Mouse (Mus musculus) intestine, embryonic 14.5 days (tissue): ENCODE measurements around the gene Slc23a2. TPM values are rescaled to one million over a fixed set of nuclear protein-coding genes. Genes with fewer than 3 reads are reported as not detected.

Experiments
- ATAC-seq: fragments of 200-750 bp; cut with Nextera tagmentation; replicated peaks from 2 replicates; pipeline ENCODE4 v1.8.0; 2017; ENCODE audit warnings: low read depth, moderate number of reproducible peaks, moderate TSS enrichment, moderate library complexity; ENCODE audit not compliant: low FRiP score, low TSS enrichment
- DNase-seq: peaks from one replicate; pipeline ENCODE4 v3.0.0-alpha.2; 2018; ENCODE audit warnings: low spot score
- H3K27ac ChIP-seq: fragments of 300-500 bp; sonication (generic); 2 replicates; pipeline ENCODE4 v1.5.1; 2014; ENCODE audit warnings: low read depth, mild to moderate bottlenecking, control low read depth
- H3K27me3 ChIP-seq: fragments of 300-500 bp; sonication (generic); replicated peaks from 2 replicates; pipeline ENCODE4 v1.6.1; 2014; ENCODE audit warnings: low read length, control low read depth; ENCODE audit not compliant: control insufficient read depth, insufficient read depth
- H3K36me3 ChIP-seq: fragments of 300-500 bp; sonication (generic); 2 replicates; pipeline ENCODE4 v1.6.1; 2014; ENCODE audit warnings: low read length, control low read depth; ENCODE audit not compliant: control insufficient read depth, insufficient read depth
- H3K4me1 ChIP-seq: fragments of 300-500 bp; sonication (generic); replicated peaks from 2 replicates; pipeline ENCODE4 v1.6.1; 2014; ENCODE audit warnings: low read length, control low read depth, mixed read lengths; ENCODE audit not compliant: control insufficient read depth, insufficient read depth
- H3K4me2 ChIP-seq: fragments of 300-500 bp; sonication (generic); 2 replicates; pipeline ENCODE4 v1.6.1; 2014; ENCODE audit warnings: low read length
- H3K4me3 ChIP-seq: fragments of 300-500 bp; sonication (generic); 2 replicates; pipeline ENCODE4 v1.5.1; 2014; ENCODE audit warnings: low read depth, low read length, control low read depth, mixed read lengths
- H3K9ac ChIP-seq: fragments of 300-500 bp; sonication (generic); 2 replicates; pipeline ENCODE4 v1.6.1; 2014; ENCODE audit warnings: mild to moderate bottlenecking, low read length
- H3K9me3 ChIP-seq: fragments of 300-500 bp; sonication (generic); 2 replicates; pipeline ENCODE4 v1.6.1; 2016; ENCODE audit warnings: low read length, control low read depth; ENCODE audit not compliant: control insufficient read depth
- WGBS: fragments of 180-500 bp; shearing (Covaris S2); extraction: QIAGEN DNeasy Blood & Tissue Kit; methylation state at CpG from one replicate; pipeline ENCODE4 v1.1.7; 2014; 5-methylcytosine and 5-hydroxymethylcytosine counted together
- polyA plus RNA-seq: library from polyadenylated mRNA; unstranded; fragments of >200 nt; fragmentation: Nextera tagmentation; extraction: Ambion mirVana; gene quantifications from 2 replicates; pipeline ENCODE4 v1.2.1, GENCODE M21; 2014

The Slc23a2 gene
- polyA plus RNA-seq, 1 experiment from 2014 or later: 17.4 TPM

- 68% methylated on average over 4 of the region's 4 CpGs for WGBS
- H3K4me3 ChIP-seq: no peak overlapping the region
- no peaks in the 10 kb centered on the region for H3K27me3 ChIP-seq
- no peak overlapping the region for H3K9ac ChIP-seq
- DNase-seq (no peak), ATAC-seq (no peak)
- H3K27ac ChIP-seq: no peak overlapping the region
- H3K4me1 ChIP-seq: peaks cover 9% of the 10 kb centered on the region
- no peaks in the 10 kb centered on the region for H3K9me3 ChIP-seq
- no peaks in the 10 kb centered on the region for H3K36me3 ChIP-seq
- no peak overlapping the region for H3K4me2 ChIP-seq
These were observed 97.5 kb downstream of the Slc23a2 start for GRCm38 (mm10) chr2:132047364-132047763.

DNA sequence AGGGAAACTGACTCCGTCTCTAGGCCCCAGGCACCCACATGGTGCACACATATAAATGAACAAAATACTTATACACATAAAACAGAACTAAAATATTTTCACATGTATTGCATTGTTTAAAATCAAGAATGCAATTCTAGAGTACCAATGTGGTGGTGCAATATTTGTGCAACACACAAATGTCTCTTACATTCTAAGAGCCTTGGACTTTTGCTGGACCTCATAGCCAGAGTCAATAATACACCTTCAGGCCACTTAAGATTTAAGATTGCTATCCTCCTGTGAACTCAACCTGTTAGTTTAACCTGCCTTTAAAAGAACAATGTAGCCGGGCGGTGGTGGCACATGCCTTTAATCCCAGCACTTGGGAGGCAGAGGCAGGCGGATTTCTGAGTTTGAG, 98.2 kb downstream of the Slc23a2 start:
- Histone ChIP-seq H3K27ac (no peak overlapping the region), H3K27me3 (no peaks in the 10 kb centered on the region), H3K9ac (no peak overlapping the region), H3K4me3 (no peak overlapping the region), H3K4me2 (no peak overlapping the region), H3K9me3 (no peaks in the 10 kb centered on the region), H3K4me1 (peaks cover 11% of the 10 kb centered on the region), H3K36me3 (no peaks in the 10 kb centered on the region)
- ATAC-seq (no peak), DNase-seq (no peak)
- WGBS: 93% methylated on average over 4 of the region's 4 CpGs

GRCm38 (mm10) chr2:132044320-132045274, 100.3 kb downstream of the Slc23a2 start:
- Histone ChIP-seq H3K4me3 (no peak overlapping the region), H3K36me3 (no peaks in the 10 kb centered on the region), H3K9me3 (no peaks in the 10 kb centered on the region), H3K27ac (0 out of 2 replicates have a peak overlapping the region, but pooled peaks have one; percentile 89), H3K4me2 (no peak overlapping the region), H3K9ac (no peak overlapping the region), H3K4me1 (peaks cover 8% of the 10 kb centered on the region; the same call in 1 of the 2 replicates), H3K27me3 (no peaks in the 10 kb centered on the region)
- ATAC-seq: no peak
- WGBS: 82% methylated on average over 15 of the region's 15 CpGs
- DNase-seq: no peak

GRCm38 (mm10) chr2:132043101-132043621, 101.7 kb downstream of the Slc23a2 start:
- Histone ChIP-seq H3K9ac (no peak overlapping the region), H3K4me2 (peak overlapping the region; percentile 22; the same call in 1 of the 2 replicates), H3K9me3 (no peaks in the 10 kb centered on the region), H3K36me3 (no peaks in the 10 kb centered on the region), H3K27ac (peak overlapping the region; percentile 89), H3K4me1 (peaks cover 8% of the 10 kb centered on the region; the same call in 1 of the 2 replicates), H3K27me3 (no peaks in the 10 kb centered on the region), H3K4me3 (no peak overlapping the region)
- WGBS: 27% methylated on average over 13 of the region's 13 CpGs
- peak; percentile 80 for DNase-seq
- ATAC-seq: peak; percentile 90

DNA sequence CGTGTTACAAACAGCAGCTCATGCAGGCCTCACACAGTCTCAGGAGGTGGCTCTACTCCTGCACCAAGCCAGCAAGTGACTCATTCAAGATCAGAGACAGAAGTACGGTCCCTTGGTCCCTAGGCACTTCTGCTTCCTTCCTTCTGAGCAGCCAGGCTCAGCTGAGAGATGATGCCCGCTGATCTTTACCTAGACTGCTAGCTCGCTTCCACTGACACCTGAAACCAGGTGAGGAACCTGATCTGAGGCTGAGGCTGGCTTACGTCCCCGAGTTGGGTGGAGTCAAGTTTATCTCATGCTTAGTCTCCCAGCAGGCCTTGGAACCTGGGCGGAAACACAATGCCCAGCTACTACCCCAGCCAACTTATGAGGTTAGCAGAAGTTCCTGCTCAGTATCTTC, 105.0 kb downstream of the Slc23a2 start:
- Histone ChIP-seq H3K36me3 (no peaks in the 10 kb centered on the region), H3K4me1 (peaks cover 8% of the 10 kb centered on the region; the same call in 1 of the 2 replicates), H3K4me3 (no peak overlapping the region), H3K27me3 (no peaks in the 10 kb centered on the region), H3K9me3 (no peaks in the 10 kb centered on the region), H3K27ac (no peak overlapping the region), H3K9ac (no peak overlapping the region), H3K4me2 (no peak overlapping the region)
- peak; percentile 36 for DNase-seq
- ATAC-seq: no peak
- WGBS: 58% methylated on average over 7 of the region's 7 CpGs

DNA sequence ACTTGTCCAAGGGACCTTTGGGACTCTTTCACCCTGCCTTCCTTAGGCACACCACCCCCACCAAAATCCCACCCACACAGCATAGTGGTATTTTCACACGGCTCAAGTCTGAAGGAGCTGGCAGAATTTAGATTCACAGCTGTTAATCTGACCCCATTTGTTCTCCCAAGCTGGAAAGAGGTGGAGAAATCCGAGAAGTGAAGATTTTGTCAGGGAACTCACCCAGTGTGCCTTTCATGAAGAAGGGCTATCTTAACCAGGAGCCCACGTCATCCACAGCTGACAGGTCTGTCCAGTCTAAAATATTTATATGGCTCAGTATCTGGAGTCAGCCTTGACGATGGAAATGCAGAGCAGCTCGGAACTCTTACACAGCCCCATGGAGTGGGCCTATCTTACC, 108.6 kb downstream of the Slc23a2 start:
- H3K27ac ChIP-seq: no peak overlapping the region
- DNase-seq: no peak
- no peak overlapping the region for H3K9ac ChIP-seq
- peaks cover under 1% of the 10 kb centered on the region; the same call in 1 of the 2 replicates for H3K4me1 ChIP-seq
- no peaks in the 10 kb centered on the region for H3K9me3 ChIP-seq
- ATAC-seq: no peak
- H3K4me2 ChIP-seq: no peak overlapping the region
- no peaks in the 10 kb centered on the region for H3K36me3 ChIP-seq
- no peak overlapping the region for H3K4me3 ChIP-seq
- 0 out of 2 replicates have a peak, but pooled peaks cover under 1% of the 10 kb centered on the region for H3K27me3 ChIP-seq
- WGBS: 65% methylated on average over 5 of the region's 5 CpGs

DNA sequence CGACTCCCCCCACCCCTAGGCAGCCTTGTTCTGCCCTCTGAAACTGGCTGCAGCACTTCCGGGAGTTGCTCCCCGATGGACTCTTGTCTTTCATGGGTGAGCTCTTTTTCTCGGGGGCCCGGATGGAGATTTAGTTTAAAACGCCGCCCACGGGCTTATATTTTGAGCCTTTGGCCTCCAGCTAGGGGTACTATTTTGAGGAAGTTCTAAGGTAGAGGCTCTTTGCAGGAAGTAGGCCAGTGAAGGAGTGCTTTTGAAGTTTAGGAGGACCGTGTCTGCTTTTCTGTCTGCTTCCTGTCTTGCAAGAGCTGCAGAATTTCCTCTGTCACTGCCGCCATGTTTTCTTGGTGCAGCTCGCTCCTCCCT, 109.5 kb downstream of the Slc23a2 start:
- no peak overlapping the region for H3K4me3 ChIP-seq
- H3K9me3 ChIP-seq: no peaks in the 10 kb centered on the region
- ATAC-seq: no peak
- H3K36me3 ChIP-seq: no peaks in the 10 kb centered on the region
- H3K27me3 ChIP-seq: 0 out of 2 replicates have a peak, but pooled peaks cover 4% of the 10 kb centered on the region
- DNase-seq: no peak
- H3K4me2 ChIP-seq: no peak overlapping the region
- no peak overlapping the region for H3K9ac ChIP-seq
- 79% methylated on average over 11 of the region's 11 CpGs for WGBS
- H3K27ac ChIP-seq: no peak overlapping the region
- peaks cover 5% of the 10 kb centered on the region; the same call in 1 of the 2 replicates for H3K4me1 ChIP-seq

GRCm38 (mm10) chr2:132034590-132035469, 110.1 kb downstream of the Slc23a2 start:
- 78% methylated on average over 4 of the region's 4 CpGs for WGBS
- no peak overlapping the region for H3K27ac ChIP-seq
- H3K4me3 ChIP-seq: no peak overlapping the region
- 0 out of 2 replicates have a peak, but pooled peaks cover 4% of the 10 kb centered on the region for H3K27me3 ChIP-seq
- no peak overlapping the region for H3K9ac ChIP-seq
- peaks cover 5% of the 10 kb centered on the region; the same call in 1 of the 2 replicates for H3K4me1 ChIP-seq
- no peak overlapping the region for H3K4me2 ChIP-seq
- H3K9me3 ChIP-seq: no peaks in the 10 kb centered on the region
- H3K36me3 ChIP-seq: no peaks in the 10 kb centered on the region
- ATAC-seq (no peak), DNase-seq (no peak)
